Mouse (Mus musculus) cerebellum, adult 9-10 months (tissue): ENCODE data around the gene Sh2b3.

Source experiments
- DNase-seq: peaks from one replicate; pipeline ENCODE4 v3.0.0; 2022

Gene Sh2b3

GRCm38 (mm10) chr5:121843138-121843905 lies 5.9 kb upstream of the Sh2b3 start:
- DNase-seq: peak; percentile 72

DNA sequence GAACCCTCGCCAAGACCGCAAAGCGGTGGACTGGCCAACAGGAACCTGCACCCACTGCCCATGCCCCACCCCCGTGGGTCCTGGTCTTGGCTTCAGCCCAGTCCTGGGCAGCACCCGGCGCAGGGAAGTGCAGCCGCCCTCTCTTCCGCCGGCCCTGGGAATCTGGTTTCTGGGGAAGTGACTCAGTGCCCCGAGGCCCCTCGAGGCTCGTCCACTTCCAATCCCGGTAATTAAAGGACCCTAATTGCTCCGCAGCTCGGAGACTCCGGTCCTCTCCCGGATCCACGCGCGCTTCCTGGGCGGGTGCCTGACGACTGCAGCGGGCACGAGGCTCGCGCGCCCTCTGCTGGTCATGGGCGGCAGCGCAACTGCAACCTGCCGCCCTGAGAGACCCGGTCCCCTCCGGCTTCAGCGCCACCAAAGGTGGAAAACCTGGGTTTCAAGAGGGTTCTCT lies 5.2 kb upstream of the Sh2b3 start:
- peak; percentile 86 for DNase-seq

- DNase-seq: peak; percentile 56
Observed at GRCm38 (mm10) chr5:121841973-121842372, 4.5 kb upstream of the Sh2b3 start.

GRCm38 (mm10) chr5:121841516-121841915 lies 4.1 kb upstream of the Sh2b3 start:
- DNase-seq: peak; percentile 35

DNA sequence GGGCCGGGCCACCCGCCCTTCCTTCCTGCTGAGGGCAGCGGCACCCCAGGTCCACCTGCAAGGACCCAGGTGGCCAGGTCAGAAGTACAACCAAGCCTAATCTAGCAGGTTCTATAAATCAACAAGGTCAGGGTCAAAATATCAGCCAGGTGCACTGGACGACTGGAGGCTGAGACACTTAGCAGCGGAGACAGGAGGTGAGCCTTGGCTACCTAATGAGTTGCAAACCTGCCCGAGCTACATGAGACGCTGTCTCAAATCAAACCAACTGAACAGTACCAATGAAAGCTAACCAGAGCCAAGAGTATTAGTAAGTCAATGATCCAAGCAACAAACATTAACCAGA lies 1.7 kb upstream of the Sh2b3 start:
- DNase-seq: no peak

GRCm38 (mm10) chr5:121838341-121839127 lies 1.1 kb upstream of the Sh2b3 start:
- no peak for DNase-seq

DNA sequence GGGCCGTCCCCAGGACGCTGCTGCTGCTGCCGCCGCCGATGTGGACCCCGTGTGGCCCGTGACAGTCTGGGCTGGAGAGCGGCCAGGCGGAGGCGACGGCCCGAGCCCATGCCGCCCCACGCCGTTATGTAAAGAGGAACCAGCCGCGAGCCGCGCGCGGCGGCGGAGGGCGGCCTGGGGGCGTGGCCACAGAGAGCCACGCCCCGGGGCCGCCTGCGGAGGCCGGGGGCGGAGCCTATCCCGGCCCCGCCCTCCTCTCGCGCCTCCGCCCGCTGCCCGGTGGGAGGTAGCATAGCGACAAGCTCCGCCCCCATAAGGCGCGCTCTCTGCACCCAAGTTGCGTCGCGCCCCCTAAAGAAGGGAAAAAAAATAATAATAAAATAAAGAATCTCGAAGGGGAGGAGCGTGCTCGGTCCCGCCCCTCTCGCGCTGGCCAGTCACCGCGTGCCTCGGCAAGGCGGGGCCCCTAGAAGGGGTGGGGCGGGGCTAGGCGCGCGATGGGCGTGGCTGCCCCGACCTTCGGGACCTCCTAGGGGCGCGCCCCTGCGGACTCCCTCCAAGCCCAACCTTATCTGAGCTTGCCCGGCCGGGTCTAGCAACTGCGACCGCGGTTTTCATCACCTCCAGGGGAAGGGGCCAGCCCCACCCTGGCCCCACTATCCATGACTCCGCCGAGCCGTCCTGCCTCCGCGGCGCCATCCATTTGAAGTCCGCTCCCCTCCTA lies 592 bp downstream of the Sh2b3 start:
- peak; percentile 86 for DNase-seq

GRCm38 (mm10) chr5:121835949-121836691 lies 1.3 kb downstream of the Sh2b3 start:
- DNase-seq: no peak

DNA sequence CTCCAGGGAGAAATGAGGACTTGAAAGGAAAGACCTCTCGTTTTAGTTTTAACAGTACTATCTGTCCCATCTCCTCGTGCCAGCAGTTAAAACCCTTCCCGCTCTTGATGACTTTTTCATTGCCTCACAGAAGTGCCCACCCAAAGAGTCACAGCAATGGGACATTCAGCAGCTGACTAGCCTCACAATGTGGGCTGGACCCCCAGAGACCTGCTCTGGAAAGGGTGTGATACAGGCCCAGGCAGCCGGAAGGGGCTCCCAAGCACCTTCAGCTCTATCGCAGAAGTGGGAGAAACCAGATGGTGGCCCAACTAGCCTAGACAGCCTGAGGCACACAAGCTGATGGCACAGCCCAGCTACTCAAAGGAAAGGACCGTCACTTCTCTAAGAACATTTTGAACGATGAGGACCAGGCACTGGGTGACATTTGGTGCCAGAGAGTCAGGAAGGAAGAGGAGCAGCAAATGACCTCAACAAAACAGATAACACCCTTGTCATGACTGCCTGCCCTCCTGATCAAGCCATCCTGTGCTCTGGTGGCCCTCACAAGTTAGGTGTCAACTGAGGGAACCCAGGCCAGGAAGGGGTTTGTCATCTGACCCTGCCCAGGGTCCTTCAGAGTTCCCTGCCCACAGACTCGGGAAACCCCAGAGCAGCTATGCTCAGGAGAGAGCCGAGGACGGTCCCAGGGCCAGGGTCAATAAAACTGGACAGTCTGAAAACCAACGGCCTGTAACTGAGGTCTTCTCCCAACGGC lies 2.3 kb downstream of the Sh2b3 start:
- DNase-seq: no peak

GRCm38 (mm10) chr5:121834241-121834606 lies 3.2 kb downstream of the Sh2b3 start:
- no peak for DNase-seq

GRCm38 (mm10) chr5:121833572-121834240 lies 3.7 kb downstream of the Sh2b3 start:
- DNase-seq: no peak

- DNase-seq: no peak
Observed at GRCm38 (mm10) chr5:121833159-121833558, 4.3 kb downstream of the Sh2b3 start.

DNA sequence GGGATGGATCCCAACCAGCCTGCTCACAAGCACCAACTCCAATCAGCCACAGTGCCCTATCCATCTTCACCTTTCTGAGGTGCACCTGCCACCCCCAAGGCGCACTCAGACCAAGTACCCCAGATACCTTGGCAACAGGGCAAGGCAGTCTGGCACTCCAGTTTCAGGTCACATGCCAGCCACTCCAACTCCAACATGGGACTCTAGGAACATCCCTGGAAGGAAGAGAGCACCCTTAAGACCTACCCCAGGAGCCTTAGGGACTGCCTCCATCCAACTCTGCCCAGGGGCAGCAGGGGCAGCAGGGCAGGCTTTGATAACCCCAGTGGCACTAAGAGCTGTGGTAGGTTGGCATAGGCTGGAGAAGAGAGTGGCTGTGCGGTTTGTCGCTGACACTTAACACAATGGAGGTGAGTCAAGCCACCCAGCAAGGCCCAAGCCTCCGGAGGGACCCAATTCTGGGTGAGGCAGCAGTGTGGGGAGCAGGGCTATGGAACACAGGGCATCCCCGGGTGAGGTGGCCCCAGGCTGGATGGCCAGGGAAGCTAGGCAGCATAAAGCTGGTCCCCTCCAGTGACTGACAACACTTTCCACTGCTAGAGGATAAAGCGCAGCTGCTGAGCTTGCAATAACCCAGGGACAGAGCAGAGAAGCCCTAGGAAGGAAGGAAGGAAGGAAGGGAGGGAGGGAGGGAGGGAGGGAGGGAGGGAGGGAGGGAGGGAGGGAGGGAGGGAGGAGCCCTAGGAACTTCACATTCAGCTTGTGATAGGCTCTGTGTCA lies 4.9 kb downstream of the Sh2b3 start:
- DNase-seq: no peak

DNA sequence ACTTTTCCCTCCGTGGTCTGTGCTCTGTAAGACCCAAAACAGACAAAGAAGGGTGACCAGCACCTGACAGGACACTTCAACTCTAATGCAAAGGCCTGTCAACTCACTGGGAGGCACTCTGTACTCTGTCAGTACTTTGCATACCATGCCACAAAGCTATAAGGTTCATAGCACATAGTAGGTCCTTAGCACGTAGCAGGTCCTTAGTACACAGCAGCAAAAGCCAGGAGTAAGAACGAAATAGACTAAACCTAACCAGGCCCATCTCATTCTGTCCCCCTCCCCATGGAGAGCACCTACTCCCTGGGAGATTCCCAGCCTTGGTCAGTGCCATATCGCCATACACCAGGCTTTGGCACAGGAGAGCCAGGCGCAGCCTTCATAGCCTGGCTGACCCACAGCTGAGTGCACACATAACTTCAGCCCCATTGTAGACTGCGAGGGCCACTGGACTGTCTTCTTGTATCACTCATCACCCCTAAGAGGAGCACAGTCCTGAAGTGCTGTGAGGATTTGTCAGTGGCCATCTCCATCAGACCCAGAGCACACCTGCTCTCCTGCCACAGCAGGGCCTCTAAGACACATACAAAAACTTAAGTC lies 6.3 kb downstream of the Sh2b3 start:
- no peak for DNase-seq

GRCm38 (mm10) chr5:121828491-121829432 lies 8.7 kb downstream of the Sh2b3 start:
- peak; percentile 85 for DNase-seq

DNA sequence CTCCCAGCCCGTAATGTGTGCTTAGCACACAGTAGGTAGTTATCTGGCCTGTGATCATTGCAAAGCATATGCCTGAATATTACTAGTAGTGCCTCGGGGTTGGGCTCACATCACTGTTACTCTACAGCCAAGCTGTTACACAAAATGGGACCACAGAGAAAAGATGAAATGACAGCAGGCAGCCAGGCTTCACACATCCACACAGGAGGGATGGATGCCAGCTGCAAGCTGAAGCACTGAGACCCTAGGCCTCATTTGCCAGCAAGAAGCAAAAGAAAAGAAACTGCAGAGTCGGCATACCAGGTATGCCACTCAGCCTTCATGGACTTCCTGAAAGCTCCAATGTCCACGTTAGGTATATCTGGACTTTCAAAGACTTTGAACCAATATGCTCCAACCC lies 9.6 kb downstream of the Sh2b3 start:
- no peak for DNase-seq

- no peak for DNase-seq
Observed at GRCm38 (mm10) chr5:121825606-121826005, 11.8 kb downstream of the Sh2b3 start.

GRCm38 (mm10) chr5:121824121-121824520 lies 13.3 kb downstream of the Sh2b3 start:
- DNase-seq: no peak

DNA sequence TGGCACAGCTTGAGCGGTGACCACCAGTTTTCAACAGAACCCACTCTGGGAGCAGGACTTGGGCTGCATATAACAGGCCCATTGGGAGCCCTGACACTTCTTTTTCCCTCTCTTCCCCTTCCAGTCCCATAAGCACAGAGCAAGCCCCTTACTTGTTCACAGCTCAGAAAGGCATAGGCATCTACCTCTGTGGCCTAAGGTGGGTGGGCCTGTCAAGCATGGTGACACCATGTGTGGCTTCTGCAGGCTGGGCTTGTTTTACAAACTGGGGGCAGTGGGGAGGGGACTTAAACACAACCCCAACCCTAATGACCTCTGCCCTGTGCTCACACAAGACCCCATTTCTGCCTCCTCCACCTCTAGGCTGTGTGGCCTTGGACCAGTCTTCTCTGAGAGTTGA lies 13.8 kb downstream of the Sh2b3 start:
- no peak for DNase-seq
